Mouse (Mus musculus) lung, embryonic 14.5 days (tissue): Measurements from ENCODE around the gene Herc6. TPM values are rescaled to one million over a fixed set of nuclear protein-coding genes. Genes with fewer than 3 reads are reported as not detected.

Experiments
- ATAC-seq: fragments of 200-750 bp; cut with Nextera tagmentation; 2 replicates; pipeline ENCODE4 v1.8.0; 2017; ENCODE audit warnings: mild to moderate bottlenecking, moderate TSS enrichment, moderate library complexity; ENCODE audit not compliant: insufficient read depth
- DNase-seq: peaks from one replicate; pipeline ENCODE4 v3.0.0-alpha.2; 2015
- H3K27ac ChIP-seq: fragments of 300-500 bp; sonication (generic); 2 replicates; pipeline ENCODE4 v1.5.1; 2014; ENCODE audit warnings: low read depth, mild to moderate bottlenecking, moderate library complexity
- H3K27me3 ChIP-seq: fragments of 300-500 bp; sonication (generic); 2 replicates; pipeline ENCODE4 v1.6.1; 2014; ENCODE audit warnings: low read length, control low read depth; ENCODE audit not compliant: insufficient read depth
- H3K36me3 ChIP-seq: fragments of 300-500 bp; sonication (generic); 2 replicates; pipeline ENCODE4 v1.6.1; 2014; ENCODE audit warnings: control low read depth; ENCODE audit not compliant: insufficient read depth
- H3K4me1 ChIP-seq: fragments of 300-500 bp; sonication (generic); 2 replicates; pipeline ENCODE4 v1.6.1; 2014; ENCODE audit warnings: antibody characterized with exemption, control low read depth; ENCODE audit not compliant: insufficient read depth
- H3K4me2 ChIP-seq: fragments of 300-500 bp; sonication (generic); 2 replicates; pipeline ENCODE4 v1.6.1; 2014; ENCODE audit warnings: mild to moderate bottlenecking
- H3K4me3 ChIP-seq: fragments of 300-500 bp; sonication (generic); 2 replicates; pipeline ENCODE4 v1.5.1; 2014; ENCODE audit warnings: low read depth, low read length
- H3K9ac ChIP-seq: fragments of 300-500 bp; sonication (generic); 2 replicates; pipeline ENCODE4 v1.6.1; 2014
- H3K9me3 ChIP-seq: fragments of 300-500 bp; sonication (generic); 2 replicates; pipeline ENCODE4 v1.6.1; 2016; ENCODE audit warnings: low read depth, low read length, control low read depth
- CTCF ChIP-seq: IDR thresholded peaks from 2 replicates; pipeline ENCODE4 v1.5.1; 2016; ENCODE audit warnings: antibody characterized with exemption, low read depth
- WGBS: fragments of 180-500 bp; shearing (Covaris S2); extraction: QIAGEN DNeasy Blood & Tissue Kit; methylation state at CpG from one replicate; pipeline ENCODE4 v1.1.7; 2014; 5-methylcytosine and 5-hydroxymethylcytosine counted together
- polyA plus RNA-seq: library from polyadenylated mRNA; unstranded; fragments of >200 nt; fragmentation: Nextera tagmentation; extraction: Ambion mirVana; gene quantifications from 2 replicates; pipeline ENCODE4 v1.2.1, GENCODE M21; 2014

Gene Herc6
- polyA plus RNA-seq, 1 experiment from 2014 or later = 3.9 TPM

- H3K4me3 ChIP-seq = no peak overlapping the region
- no peaks in the 10 kb centered on the region for H3K4me1 ChIP-seq
- H3K36me3 ChIP-seq = no peaks in the 10 kb centered on the region
- DNase-seq = no peak
- H3K4me2 ChIP-seq = no peak overlapping the region
- no peaks in the 10 kb centered on the region for H3K9me3 ChIP-seq
- ATAC-seq = no peak
- no peak for TF ChIP-seq CTCF
- H3K27ac ChIP-seq = no peak overlapping the region
- H3K9ac ChIP-seq = no peak overlapping the region
- 39% methylated on average over 3 of the region's 3 CpGs for WGBS
- no peaks in the 10 kb centered on the region for H3K27me3 ChIP-seq
These were observed 29.5 kb upstream of the Herc6 start for GRCm38 (mm10) chr6:57551211-57551796.

GRCm38 (mm10) chr6:57557796-57558317 lies 22.9 kb upstream of the Herc6 start:
- no peak for ATAC-seq
- no peaks in the 10 kb centered on the region for H3K9me3 ChIP-seq
- no peak for DNase-seq
- no peak overlapping the region for H3K27ac ChIP-seq
- no peaks in the 10 kb centered on the region for H3K27me3 ChIP-seq
- H3K4me3 ChIP-seq = no peak overlapping the region
- H3K4me2 ChIP-seq = no peak overlapping the region
- no peaks in the 10 kb centered on the region for H3K36me3 ChIP-seq
- WGBS = 43% methylated on average over 4 of the region's 4 CpGs
- TF ChIP-seq CTCF = no peak
- H3K4me1 ChIP-seq = no peaks in the 10 kb centered on the region
- no peak overlapping the region for H3K9ac ChIP-seq

GRCm38 (mm10) chr6:57563454-57563853 lies 17.3 kb upstream of the Herc6 start:
- no peak for TF ChIP-seq CTCF
- Histone ChIP-seq H3K27me3 (no peaks in the 10 kb centered on the region), H3K9me3 (no peaks in the 10 kb centered on the region), H3K4me3 (no peak overlapping the region), H3K4me1 (no peaks in the 10 kb centered on the region), H3K9ac (no peak overlapping the region), H3K27ac (no peak overlapping the region), H3K36me3 (no peaks in the 10 kb centered on the region), H3K4me2 (no peak overlapping the region)
- DNase-seq (no peak), ATAC-seq (no peak)
- 97% methylated on average over 1 of the region's 1 CpGs for WGBS

GRCm38 (mm10) chr6:57565452-57565851 lies 15.3 kb upstream of the Herc6 start:
- H3K27me3 ChIP-seq = no peaks in the 10 kb centered on the region
- no peak overlapping the region for H3K4me2 ChIP-seq
- H3K9ac ChIP-seq = no peak overlapping the region
- no peak for TF ChIP-seq CTCF
- no peaks in the 10 kb centered on the region for H3K4me1 ChIP-seq
- 90% methylated on average over 7 of the region's 7 CpGs for WGBS
- H3K36me3 ChIP-seq = no peaks in the 10 kb centered on the region
- no peak overlapping the region for H3K27ac ChIP-seq
- ATAC-seq (no peak), DNase-seq (no peak)
- no peak overlapping the region for H3K4me3 ChIP-seq
- no peaks in the 10 kb centered on the region for H3K9me3 ChIP-seq

GRCm38 (mm10) chr6:57567630-57568029 lies 13.2 kb upstream of the Herc6 start:
- Histone ChIP-seq H3K9ac (no peak overlapping the region), H3K36me3 (no peaks in the 10 kb centered on the region), H3K27ac (no peak overlapping the region), H3K9me3 (no peaks in the 10 kb centered on the region), H3K4me1 (no peaks in the 10 kb centered on the region), H3K27me3 (no peaks in the 10 kb centered on the region), H3K4me2 (no peak overlapping the region), H3K4me3 (no peak overlapping the region)
- DNase-seq = no peak
- no peak for ATAC-seq
- 79% methylated on average over 2 of the region's 2 CpGs for WGBS
- no peak for TF ChIP-seq CTCF

GRCm38 (mm10) chr6:57570170-57570974 lies 10.4 kb upstream of the Herc6 start:
- Histone ChIP-seq H3K4me1 (no peaks in the 10 kb centered on the region), H3K27ac (no peak overlapping the region), H3K4me2 (no peak overlapping the region), H3K9me3 (no peaks in the 10 kb centered on the region), H3K9ac (no peak overlapping the region), H3K4me3 (no peak overlapping the region), H3K27me3 (no peaks in the 10 kb centered on the region), H3K36me3 (no peaks in the 10 kb centered on the region)
- DNase-seq = peak; percentile 93
- ATAC-seq = peak; percentile 58; the same call in 1 of the 2 replicates
- TF ChIP-seq CTCF = peak; percentile 71
- WGBS = 16% methylated on average over 6 of the region's 6 CpGs

- no peak for ATAC-seq
- H3K4me2 ChIP-seq = no peak overlapping the region
- no peaks in the 10 kb centered on the region for H3K27me3 ChIP-seq
- H3K4me1 ChIP-seq = no peaks in the 10 kb centered on the region
- no peak overlapping the region for H3K4me3 ChIP-seq
- no peaks in the 10 kb centered on the region for H3K36me3 ChIP-seq
- TF ChIP-seq CTCF = no peak
- no peak overlapping the region for H3K9ac ChIP-seq
- no peaks in the 10 kb centered on the region for H3K9me3 ChIP-seq
- DNase-seq = no peak
- no peak overlapping the region for H3K27ac ChIP-seq
These were observed 9.2 kb upstream of the Herc6 start for GRCm38 (mm10) chr6:57571587-57571986.
